Mouse (Mus musculus) ovary, postnatal 36 days (tissue): ENCODE data around the gene Mrps16.
A peak's percentile ranks its signal among the peaks of the same experiment; 100 is the strongest.

Experiments
- DNase-seq: peaks from one replicate; pipeline ENCODE4 v3.0.0; 2022; ENCODE audit warnings: low spot score, mixed read lengths

Mrps16 gene

GRCm38 (mm10) chr14:20363230-20363629, 30.2 kb downstream of the Mrps16 start:
- DNase-seq, result no peak

DNA sequence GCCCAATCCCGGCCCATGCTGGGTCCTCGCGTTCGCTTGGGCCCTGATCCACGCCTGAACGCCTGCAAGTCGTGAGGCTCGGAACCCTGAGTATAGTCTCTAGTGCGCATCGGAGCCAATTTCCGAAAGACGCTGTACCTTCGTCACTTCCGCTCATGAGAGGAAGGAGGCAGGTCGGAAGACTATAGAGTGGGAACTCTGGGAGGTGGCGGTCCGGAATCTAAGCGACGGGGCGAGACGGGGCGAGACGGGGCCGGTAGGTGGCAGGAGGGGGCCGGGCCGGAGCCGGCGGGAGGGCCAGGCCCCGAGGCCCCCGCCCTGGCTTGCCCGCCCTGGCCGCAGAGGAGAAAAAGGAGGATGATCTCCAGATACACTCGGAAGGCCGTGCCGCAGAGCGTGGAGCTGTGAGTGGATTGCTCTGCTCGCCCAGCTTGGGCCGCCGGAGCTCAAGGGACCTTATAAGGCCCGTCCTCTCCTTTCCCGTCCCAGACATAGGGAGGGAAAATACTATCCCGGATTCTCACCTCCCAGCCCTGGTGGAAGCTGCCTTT, 45.4 kb downstream of the Mrps16 start, which contains the start of the genes Ecd and Fam149b:
TSS of gene Ecd (minus strand) at position 131 of the 551 bp plus-strand sequence.
TSS of gene Fam149b (plus strand) at position 172 of the 551 bp plus-strand sequence.
- DNase-seq, result peak; percentile 90

DNA sequence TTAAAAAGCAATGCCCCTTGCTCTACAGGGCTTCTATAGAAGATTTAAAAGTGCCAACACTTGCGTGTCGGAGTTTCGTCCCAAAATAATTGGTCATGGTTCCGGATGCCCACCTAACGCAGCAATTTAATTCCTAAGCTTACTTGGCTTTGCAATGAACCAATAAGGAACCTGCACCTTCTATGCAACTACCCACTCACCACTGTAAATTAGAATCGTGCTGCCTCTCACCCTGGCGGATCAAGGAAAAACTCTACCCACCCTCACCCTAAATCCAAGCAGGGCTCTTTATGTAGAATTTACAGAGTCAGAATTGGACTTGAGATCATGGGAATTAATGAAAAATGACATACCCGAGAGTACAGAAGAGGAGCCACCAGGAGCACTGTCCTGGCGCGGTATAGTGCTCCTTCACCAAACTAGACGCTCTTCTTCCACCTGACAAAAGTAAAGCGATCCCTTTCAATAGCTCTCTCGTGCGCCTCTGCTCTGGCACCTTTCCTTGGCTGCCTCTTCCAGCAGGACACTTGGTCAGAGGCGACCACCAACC, 45.9 kb downstream of the Mrps16 start:
- DNase-seq, result no peak

DNA sequence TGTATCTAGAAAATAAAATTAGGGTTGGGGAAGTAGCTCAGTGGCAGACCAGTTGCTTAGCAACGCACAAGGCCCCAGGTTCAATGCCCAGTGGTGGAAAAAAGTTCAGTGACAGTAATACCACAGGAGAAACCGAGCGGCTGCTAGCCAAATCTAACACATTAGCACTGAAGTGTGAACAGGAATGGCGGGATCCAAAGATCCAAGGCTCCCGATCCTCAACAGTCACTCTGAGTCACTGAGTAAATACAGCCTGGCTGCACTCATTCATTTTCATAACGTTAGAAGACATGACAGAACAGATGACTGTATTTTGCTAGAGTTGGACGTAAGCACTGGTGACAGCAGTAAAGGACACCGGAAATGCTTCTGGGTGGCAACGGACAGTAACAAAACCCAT, 47.5 kb downstream of the Mrps16 start:
- no peak for DNase-seq

GRCm38 (mm10) chr14:20340866-20341265, 52.6 kb downstream of the Mrps16 start:
- no peak for DNase-seq

DNA sequence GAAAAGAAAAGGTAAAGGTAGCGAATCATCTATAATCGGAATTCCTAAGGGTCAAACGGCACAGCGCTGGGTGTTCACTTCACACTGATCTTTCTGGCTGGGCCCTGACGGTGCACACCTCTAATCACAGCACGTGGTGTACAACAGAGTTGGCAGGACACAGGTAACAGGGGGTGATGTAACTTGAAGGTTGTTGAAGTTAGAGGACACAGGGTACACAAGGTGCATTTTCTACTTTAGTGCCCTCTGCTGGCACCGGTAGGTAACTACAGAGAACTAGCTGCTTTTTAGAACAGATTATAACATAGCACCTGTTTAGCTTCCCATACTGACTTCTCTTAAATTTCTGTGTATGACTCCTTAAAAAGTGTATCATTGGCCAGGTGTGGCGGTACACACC, 53.3 kb downstream of the Mrps16 start:
- no peak for DNase-seq

GRCm38 (mm10) chr14:20339415-20339814, 54.0 kb downstream of the Mrps16 start:
- DNase-seq, result no peak
